Mouse (Mus musculus) erythroblast, embryonic 14.5 days (primary cell): Measurements from ENCODE around the gene Timp3.

Experiments
- GATA1 ChIP-seq: IDR thresholded peaks from 2 replicates; pipeline ENCODE4 v1.6.1; 2012; ENCODE audit warnings: low read length, inconsistent platforms, mixed read lengths
- TAL1 ChIP-seq: IDR thresholded peaks from 3 replicates; pipeline ENCODE4 v1.6.1; 2012; ENCODE audit warnings: low read length, inconsistent platforms, mixed read lengths

GRCm38 (mm10) chr10:86386232-86386631 lies 86.1 kb downstream of the Timp3 start:
- TF ChIP-seq GATA1 (no peak), TAL1 (no peak)
